Mouse (Mus musculus): ENCODE measurements around the gene Gngt2. TPM values are rescaled to one million over a fixed set of nuclear protein-coding genes. Genes with fewer than 3 reads are reported as not detected.

The Gngt2 gene
- polyA plus RNA-seq (2012; rRNA removed), result 18.1 and 31.9 TPM in 2 replicates

DNA sequence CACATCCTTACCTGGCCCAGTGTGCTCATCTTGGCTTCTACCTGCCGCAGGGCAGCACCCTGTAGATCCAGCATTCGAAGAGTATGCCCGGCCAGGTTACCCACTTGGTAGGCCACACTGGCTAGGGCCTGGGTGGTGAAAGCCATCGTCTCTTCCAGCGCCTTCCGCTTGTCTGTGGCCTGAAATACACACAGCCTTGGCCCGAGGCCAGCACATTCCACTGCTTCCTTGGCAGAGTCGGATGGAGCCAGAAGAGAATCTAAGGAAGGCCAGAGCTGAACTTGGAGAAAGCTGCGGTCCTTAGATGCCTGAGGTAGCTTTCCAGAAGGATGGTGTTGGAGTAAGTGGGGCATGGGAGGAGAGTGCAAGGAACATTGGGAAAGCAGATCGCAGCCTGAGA is at the start of gene Gngt2:
Gngt2 (plus strand) TSS at position 158 of the 400 bp plus-strand sequence.
- WGBS, result 20% methylated on average over 10 of the region's 10 CpGs
- Histone ChIP-seq H3K4me3 (replicated peaks; ENCODE audit: extremely low read depth, low read depth, low read length) (no peak within 1 kb of the TSS), H3K4me1 (ENCODE audit: control insufficient read depth, insufficient read depth, low read length) (peaks cover 46% of the 10 kb centered on the region)
- peak; percentile 84 for DNase-seq
- no peak for TF ChIP-seq POLR2A (IDR thresholded peaks at IDR 0.05; ENCODE audit: borderline replicate concordance, extremely low read depth, low read depth, low read length)

DNA sequence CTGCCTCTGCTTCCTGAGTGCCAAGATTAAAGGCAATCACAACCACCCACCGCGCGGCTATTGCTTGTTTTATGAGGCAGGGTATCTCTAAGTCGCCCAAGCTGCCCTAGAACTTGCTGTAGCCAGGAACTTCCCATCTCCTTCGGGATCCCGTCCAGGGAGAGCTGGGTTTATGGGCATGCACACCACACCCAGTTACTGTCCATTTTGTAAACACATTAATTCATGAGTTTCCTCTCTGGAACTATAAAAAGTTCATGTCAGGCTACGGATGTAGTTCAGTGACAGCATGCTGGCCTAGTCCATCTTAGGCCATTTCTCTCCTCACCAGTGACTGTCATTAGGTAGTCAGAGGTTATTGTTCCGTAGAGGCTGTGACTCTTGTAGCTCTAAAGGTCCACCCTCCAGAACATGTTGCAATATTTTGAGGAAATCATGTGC is 47.5 kb upstream of the Gngt2 start:
- no peak for TF ChIP-seq CTCF (IDR thresholded peaks at IDR 0.05; ENCODE audit: insufficient read depth, low read length)
- TF ChIP-seq POLR2A (IDR thresholded peaks at IDR 0.05; ENCODE audit: borderline replicate concordance, extremely low read depth, low read depth, low read length), result no peak
- H3K4me3 ChIP-seq (replicated peaks; ENCODE audit: extremely low read depth, low read depth, low read length), result no peak overlapping the region
- WGBS, result 41% methylated on average over 8 of the region's 8 CpGs
- H3K4me1 ChIP-seq (ENCODE audit: control insufficient read depth, insufficient read depth, low read length), result peaks cover 17% of the 10 kb centered on the region; the same call in 1 of the 2 replicates
- no peak for DNase-seq

DNA sequence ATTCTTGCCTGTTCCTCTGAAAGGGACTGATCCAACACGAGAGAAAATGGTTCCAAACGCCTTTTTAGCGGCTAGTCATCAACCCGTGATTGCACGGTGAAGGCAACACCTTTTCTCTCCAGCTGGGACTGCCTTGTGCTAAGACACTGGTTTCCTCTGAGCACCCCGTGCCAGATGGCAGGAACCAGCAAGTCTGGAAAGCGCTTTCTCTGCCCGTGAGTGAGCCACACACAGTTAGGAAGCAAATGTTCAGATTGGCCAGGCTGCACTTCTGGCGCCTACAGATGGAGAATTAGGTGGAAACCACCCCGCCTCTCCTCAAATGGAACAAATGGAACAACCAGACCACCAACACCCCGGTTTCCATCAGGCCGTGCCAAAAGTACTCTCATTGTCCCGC is 45.2 kb upstream of the Gngt2 start:
- TF ChIP-seq CTCF (IDR thresholded peaks at IDR 0.05; ENCODE audit: insufficient read depth, low read length) (no peak), POLR2A (IDR thresholded peaks at IDR 0.05; ENCODE audit: borderline replicate concordance, extremely low read depth, low read depth, low read length) (no peak)
- no peak for DNase-seq
- H3K4me1 ChIP-seq (ENCODE audit: control insufficient read depth, insufficient read depth, low read length), result peaks cover 23% of the 10 kb centered on the region
- no peak overlapping the region for H3K4me3 ChIP-seq (replicated peaks; ENCODE audit: extremely low read depth, low read depth, low read length)
- WGBS, result 90% methylated on average over 13 of the region's 13 CpGs

DNA sequence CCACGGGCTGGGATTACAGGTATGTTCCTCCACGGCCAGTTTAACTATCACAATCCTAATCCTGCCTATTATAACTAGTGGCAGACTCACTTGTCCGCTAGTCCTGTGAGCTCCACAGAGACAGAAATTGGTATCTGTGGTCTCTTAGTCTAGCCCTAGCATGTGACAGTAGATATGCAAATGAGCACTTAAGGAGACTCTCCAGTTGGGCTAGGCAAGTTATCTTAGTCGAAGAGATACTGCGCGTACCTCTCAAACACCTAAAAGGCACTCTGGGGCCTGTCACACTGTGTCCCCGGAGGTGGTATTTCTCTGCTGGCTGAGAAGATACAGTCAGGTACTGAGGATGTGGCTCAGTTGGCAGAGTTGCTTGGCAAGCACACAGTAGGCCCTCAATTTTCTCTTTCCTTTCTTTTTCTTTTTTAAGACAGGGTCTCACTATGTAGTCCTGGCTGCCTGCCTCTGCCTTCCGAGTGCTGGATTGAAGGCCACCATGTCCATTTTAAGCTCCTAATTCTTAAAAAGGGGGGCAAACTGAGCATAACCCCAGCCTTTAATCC is 44.0 kb upstream of the Gngt2 start:
- no peak overlapping the region for H3K4me3 ChIP-seq (replicated peaks; ENCODE audit: extremely low read depth, low read depth, low read length)
- WGBS, result 91% methylated on average over 8 of the region's 8 CpGs
- no peak for TF ChIP-seq CTCF (IDR thresholded peaks at IDR 0.05; ENCODE audit: insufficient read depth, low read length)
- H3K4me1 ChIP-seq (ENCODE audit: control insufficient read depth, insufficient read depth, low read length), result peaks cover 23% of the 10 kb centered on the region
- DNase-seq, result no peak

DNA sequence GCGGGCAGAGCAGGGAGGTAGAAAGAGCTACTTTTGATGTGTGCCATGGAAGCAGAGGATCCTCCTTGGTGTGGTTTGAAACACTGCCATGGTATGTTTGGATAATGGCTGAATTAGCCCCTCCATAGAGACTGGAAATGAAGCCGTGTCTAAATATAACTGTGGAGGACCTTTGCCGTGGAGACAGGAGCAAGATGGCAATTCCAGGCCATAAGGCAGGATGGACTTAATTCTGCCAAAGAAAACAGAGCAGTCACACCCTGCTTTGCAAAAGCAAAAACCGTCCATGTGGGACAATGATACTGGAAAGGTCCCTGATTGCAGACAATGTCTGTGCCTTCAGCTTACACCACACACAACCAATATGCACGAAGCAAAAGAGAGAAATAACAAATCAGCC is 42.8 kb upstream of the Gngt2 start:
- TF ChIP-seq POLR2A (IDR thresholded peaks at IDR 0.05; ENCODE audit: borderline replicate concordance, extremely low read depth, low read depth, low read length), result no peak
- no peak for TF ChIP-seq CTCF (IDR thresholded peaks at IDR 0.05; ENCODE audit: insufficient read depth, low read length)
- 38% methylated on average over 5 of the region's 5 CpGs for WGBS
- H3K4me3 ChIP-seq (replicated peaks; ENCODE audit: extremely low read depth, low read depth, low read length), result no peak overlapping the region
- DNase-seq, result no peak
- peaks cover 20% of the 10 kb centered on the region for H3K4me1 ChIP-seq (ENCODE audit: control insufficient read depth, insufficient read depth, low read length)

DNA sequence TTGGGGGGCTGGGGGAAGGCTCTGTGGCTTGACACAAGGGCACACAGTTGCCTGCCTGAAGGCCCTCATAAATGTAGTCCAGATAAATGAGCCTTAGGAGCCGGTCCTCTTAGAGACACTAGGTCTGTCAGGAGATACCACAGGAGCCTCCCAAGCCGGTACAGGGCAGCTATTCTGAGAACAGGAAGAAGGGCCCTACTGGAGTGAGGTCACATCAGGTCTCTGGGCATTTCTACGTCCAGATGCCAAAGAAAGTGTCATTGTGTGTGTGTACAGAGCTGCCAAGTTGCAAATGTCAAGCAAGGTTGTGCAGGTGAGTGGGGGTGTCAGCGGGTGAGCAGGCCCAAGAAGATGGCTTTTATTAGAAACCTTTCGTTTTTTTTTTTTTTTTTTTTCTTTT is 41.4 kb upstream of the Gngt2 start:
- DNase-seq, result no peak
- Histone ChIP-seq H3K4me3 (replicated peaks; ENCODE audit: extremely low read depth, low read depth, low read length) (no peak overlapping the region), H3K4me1 (ENCODE audit: control insufficient read depth, insufficient read depth, low read length) (peaks cover 11% of the 10 kb centered on the region)
- TF ChIP-seq POLR2A (IDR thresholded peaks at IDR 0.05; ENCODE audit: borderline replicate concordance, extremely low read depth, low read depth, low read length), result no peak
- no peak for TF ChIP-seq CTCF (IDR thresholded peaks at IDR 0.05; ENCODE audit: insufficient read depth, low read length)
- WGBS, result 32% methylated on average over 5 of the region's 5 CpGs

DNA sequence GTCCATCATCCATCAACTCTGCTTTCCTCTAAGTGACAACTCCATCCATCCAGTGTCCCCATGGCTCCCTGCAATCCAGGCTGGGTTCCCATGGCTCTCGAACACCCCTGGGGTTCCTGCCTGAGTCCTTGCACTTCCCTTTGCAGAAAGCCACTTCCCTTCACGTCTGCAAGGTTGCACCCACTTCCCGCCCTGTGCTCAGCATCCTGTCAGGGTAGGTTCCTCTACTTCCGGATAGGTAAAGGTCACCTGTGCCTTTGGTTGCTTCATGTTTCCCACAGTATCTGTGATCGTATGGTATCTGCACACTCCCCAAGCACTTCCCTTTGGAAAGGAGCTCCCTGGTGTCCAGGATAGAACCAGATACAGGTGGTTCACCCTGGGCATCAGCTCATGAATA is 32.0 kb upstream of the Gngt2 start:
- WGBS, result 64% methylated on average over 5 of the region's 5 CpGs
- peaks cover 2% of the 10 kb centered on the region; the same call in 1 of the 2 replicates for H3K4me1 ChIP-seq (ENCODE audit: control insufficient read depth, insufficient read depth, low read length)
- H3K4me3 ChIP-seq (replicated peaks; ENCODE audit: extremely low read depth, low read depth, low read length), result no peak overlapping the region
- no peak for DNase-seq
- TF ChIP-seq CTCF (IDR thresholded peaks at IDR 0.05; ENCODE audit: insufficient read depth, low read length) (no peak), POLR2A (IDR thresholded peaks at IDR 0.05; ENCODE audit: borderline replicate concordance, extremely low read depth, low read depth, low read length) (no peak)

DNA sequence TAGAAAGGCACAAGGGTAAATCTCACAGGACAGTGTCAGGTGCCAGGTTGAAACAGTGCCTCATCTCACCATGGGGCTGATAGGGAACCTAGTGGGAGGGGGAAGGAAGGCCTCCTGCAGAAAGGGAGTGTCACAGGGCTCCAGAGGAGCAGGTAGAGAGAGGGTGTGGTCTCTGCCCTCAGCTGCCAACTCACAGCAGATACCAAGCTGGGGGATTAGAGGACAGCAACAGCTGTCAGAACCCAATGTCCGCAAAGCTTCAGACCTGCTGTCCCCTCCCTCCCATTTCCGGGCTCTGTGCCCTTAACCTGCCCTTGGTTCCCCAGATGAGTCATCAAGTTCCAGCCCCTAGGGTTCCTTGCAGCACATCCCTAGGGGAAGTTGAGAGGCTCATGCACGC is 31.5 kb upstream of the Gngt2 start:
- Histone ChIP-seq H3K4me1 (ENCODE audit: control insufficient read depth, insufficient read depth, low read length) (peaks cover 2% of the 10 kb centered on the region; the same call in 1 of the 2 replicates), H3K4me3 (replicated peaks; ENCODE audit: extremely low read depth, low read depth, low read length) (no peak overlapping the region)
- 34% methylated on average over 3 of the region's 3 CpGs for WGBS
- no peak for DNase-seq
- no peak for TF ChIP-seq POLR2A (IDR thresholded peaks at IDR 0.05; ENCODE audit: borderline replicate concordance, extremely low read depth, low read depth, low read length)
- no peak for TF ChIP-seq CTCF (IDR thresholded peaks at IDR 0.05; ENCODE audit: insufficient read depth, low read length)

DNA sequence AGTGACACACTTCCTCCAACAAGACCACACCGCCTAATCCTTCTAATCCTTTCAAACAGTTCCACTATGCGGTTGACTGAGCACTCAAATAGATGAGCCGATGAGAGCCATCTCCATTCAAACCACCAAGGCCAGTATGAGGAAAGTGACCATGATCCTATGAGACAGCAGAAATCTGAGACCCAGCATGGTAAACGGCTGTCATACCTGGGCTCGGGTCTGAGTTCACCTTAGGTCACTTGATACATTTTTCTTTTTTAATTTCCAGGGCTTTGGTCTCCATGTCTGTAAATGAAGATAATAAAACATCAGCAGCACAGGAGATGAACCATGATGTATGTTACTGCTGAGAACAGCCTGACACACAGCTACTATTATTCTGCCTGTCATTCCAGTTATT is 29.1 kb upstream of the Gngt2 start:
- no peak overlapping the region for H3K4me3 ChIP-seq (replicated peaks; ENCODE audit: extremely low read depth, low read depth, low read length)
- peaks cover 2% of the 10 kb centered on the region; the same call in 1 of the 2 replicates for H3K4me1 ChIP-seq (ENCODE audit: control insufficient read depth, insufficient read depth, low read length)
- TF ChIP-seq POLR2A (IDR thresholded peaks at IDR 0.05; ENCODE audit: borderline replicate concordance, extremely low read depth, low read depth, low read length) (no peak), CTCF (IDR thresholded peaks at IDR 0.05; ENCODE audit: insufficient read depth, low read length) (no peak)
- WGBS, result 96% methylated on average over 5 of the region's 5 CpGs
- DNase-seq, result no peak

DNA sequence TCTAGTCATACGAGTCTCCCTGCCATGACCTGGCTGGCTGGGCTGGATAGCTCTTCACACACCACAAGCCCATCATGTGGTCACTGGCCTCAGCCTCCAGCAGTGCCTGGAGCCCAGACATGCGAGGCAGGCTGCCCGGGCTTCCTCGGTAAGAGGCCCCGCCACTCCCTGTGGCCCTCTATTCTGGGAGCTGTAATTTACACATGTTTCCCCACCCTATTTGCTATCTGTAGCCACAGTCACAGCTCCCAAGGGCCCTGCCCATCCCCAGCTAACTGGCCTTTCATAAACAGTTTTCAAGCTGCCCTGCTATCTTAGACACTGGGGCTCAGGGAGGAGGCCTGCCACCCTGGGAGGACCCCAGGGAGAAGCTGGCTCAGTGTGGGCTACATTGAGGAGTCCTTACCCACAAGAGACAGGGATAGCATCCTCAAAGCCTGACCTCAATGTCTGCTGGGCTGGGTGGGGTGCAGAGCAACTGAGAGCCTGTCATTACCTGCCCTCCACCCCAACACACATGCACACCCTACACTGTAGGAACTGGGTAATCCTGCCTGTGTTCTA is 28.5 kb upstream of the Gngt2 start:
- TF ChIP-seq CTCF (IDR thresholded peaks at IDR 0.05; ENCODE audit: insufficient read depth, low read length) (no peak), POLR2A (IDR thresholded peaks at IDR 0.05; ENCODE audit: borderline replicate concordance, extremely low read depth, low read depth, low read length) (no peak)
- H3K4me3 ChIP-seq (replicated peaks; ENCODE audit: extremely low read depth, low read depth, low read length), result no peak overlapping the region
- WGBS, result 26% methylated on average over 5 of the region's 5 CpGs
- peaks cover 2% of the 10 kb centered on the region; the same call in 1 of the 2 replicates for H3K4me1 ChIP-seq (ENCODE audit: control insufficient read depth, insufficient read depth, low read length)
- no peak for DNase-seq

Data from lung, adult 2 months (tissue).